Mouse (Mus musculus) right cerebral cortex, adult 2 months (tissue): ENCODE data around the gene Cyth2.

Experiments
- DNase-seq, 2 experiments: peaks; one replicate each; pipeline ENCODE4 v3.0.0; 2021 to 2022; ENCODE audit warnings: low spot score in 2 of 2

The Cyth2 gene

GRCm38 (mm10) chr7:45814841-45815240 lies 460 bp upstream of the Cyth2 start:
- no peak for DNase-seq

GRCm38 (mm10) chr7:45812921-45813320 lies 1.5 kb downstream of the Cyth2 start:
- no peak for DNase-seq

GRCm38 (mm10) chr7:45809276-45810075 lies 4.9 kb downstream of the Cyth2 start:
- no peak for DNase-seq

- DNase-seq: no peak
Measured at GRCm38 (mm10) chr7:45808471-45808870, 5.9 kb downstream of the Cyth2 start.

- no peak for DNase-seq
Measured at GRCm38 (mm10) chr7:45805941-45806340, 8.4 kb downstream of the Cyth2 start.

GRCm38 (mm10) chr7:45802551-45802950 lies 11.8 kb downstream of the Cyth2 start:
- DNase-seq: no peak

- DNase-seq: peak; percentile 95
Measured at GRCm38 (mm10) chr7:45801348-45801747, 13.0 kb downstream of the Cyth2 start.

- DNase-seq: no peak
Measured at GRCm38 (mm10) chr7:45800546-45801204, 13.7 kb downstream of the Cyth2 start.

- no peak for DNase-seq
Measured at GRCm38 (mm10) chr7:45800001-45800400, 14.4 kb downstream of the Cyth2 start.

GRCm38 (mm10) chr7:45798931-45799330 lies 15.4 kb downstream of the Cyth2 start:
- DNase-seq: no peak

- no peak for DNase-seq
Measured at GRCm38 (mm10) chr7:45798511-45798836, 15.9 kb downstream of the Cyth2 start.

GRCm38 (mm10) chr7:45797661-45798510 lies 16.5 kb downstream of the Cyth2 start:
- no peak for DNase-seq

GRCm38 (mm10) chr7:45796950-45797349 lies 17.4 kb downstream of the Cyth2 start:
- DNase-seq: no peak

- peak in 1 of 2 experiments; percentile 2 for DNase-seq
Measured at GRCm38 (mm10) chr7:45794971-45795370, 19.4 kb downstream of the Cyth2 start.

GRCm38 (mm10) chr7:45793969-45794585 lies 20.3 kb downstream of the Cyth2 start:
- DNase-seq: no peak

- DNase-seq: peak in 1 of 2 experiments; percentile 2
Measured at GRCm38 (mm10) chr7:45793240-45793639, 21.1 kb downstream of the Cyth2 start.

GRCm38 (mm10) chr7:45791756-45792490 lies 22.5 kb downstream of the Cyth2 start:
- DNase-seq: peak in 1 of 2 experiments; percentile 62

GRCm38 (mm10) chr7:45790721-45791120 lies 23.7 kb downstream of the Cyth2 start:
- DNase-seq: peak in 1 of 2 experiments; percentile 2

GRCm38 (mm10) chr7:45787642-45788041 lies 26.7 kb downstream of the Cyth2 start:
- peak in 1 of 2 experiments; percentile 2 for DNase-seq

GRCm38 (mm10) chr7:45786661-45787413 lies 27.5 kb downstream of the Cyth2 start:
- DNase-seq: peak in 1 of 2 experiments; percentile 73
